8 mouse cellular contexts compared by ENCODE assay signal in the genomic region with DNA sequence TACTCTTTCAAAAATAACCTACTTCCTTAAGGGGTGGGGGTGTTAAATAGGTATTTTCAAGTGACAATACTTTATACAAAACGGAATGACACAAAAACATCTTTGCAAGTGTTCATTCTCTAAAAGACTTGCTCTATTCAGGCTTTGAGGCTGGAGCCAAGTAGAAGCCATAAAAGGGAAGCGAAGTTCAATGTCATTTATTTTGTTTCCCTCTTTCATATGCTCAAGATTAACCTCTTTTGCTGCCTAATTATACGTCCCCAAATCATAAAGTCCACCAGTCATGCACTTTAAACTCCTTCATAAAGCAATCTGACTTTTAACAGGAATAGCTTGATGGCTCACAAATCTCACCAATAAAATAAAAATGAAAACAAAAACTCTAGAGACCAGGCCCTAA. TPM values are rescaled to one million over a fixed set of nuclear protein-coding genes. Genes with fewer than 3 reads are reported as not detected.
DNase-seq lines count a peak whose midpoint lies in the region; ATAC-seq and TF ChIP-seq lines count a peak whose summit lies in the region.

No protein-coding gene starts in this region.

- H3K36me3 ChIP-seq in heart, embryonic 13.5 days: no peaks in the 10 kb centered on the region
- peaks cover 7% of the 10 kb centered on the region for H3K36me3 ChIP-seq in G1E (replicated peaks)
- no peaks in the 10 kb centered on the region for H3K36me3 ChIP-seq in hindbrain, embryonic 11.5 days (ENCODE audit: control insufficient read depth, insufficient read depth, low read length)
- no peaks in the 10 kb centered on the region for H3K36me3 ChIP-seq in midbrain, embryonic 10.5 days

- peak overlapping the region; percentile 94 for H3K4me3 ChIP-seq in heart, embryonic 13.5 days
- peak overlapping the region; percentile 85 for H3K4me3 ChIP-seq in G1E (ENCODE audit: low read depth, low read length)
- H3K4me3 ChIP-seq in hindbrain, embryonic 11.5 days (ENCODE audit: low read depth, low read length): peak overlapping the region; percentile 90
- H3K4me3 ChIP-seq in midbrain, embryonic 10.5 days: peak overlapping the region; percentile 90

- no peak for DNase-seq in heart, adult 8-10 months (ENCODE audit: low spot score)
- DNase-seq in G1E (ENCODE audit: low spot score): no peak
- no peak for DNase-seq in hindbrain, embryonic 11.5 days (ENCODE audit: low spot score)
- no peak for DNase-seq in midbrain, embryonic 10.5 days (ENCODE audit: low spot score)
- no peak for DNase-seq in embryo, embryonic 9.5 days (ENCODE audit: extremely low spot score)
- no peak for DNase-seq in ovary, adult 18-20 months (ENCODE audit: low spot score)
- no peak for DNase-seq in testis, postnatal 10 days (ENCODE audit: low spot score)

- no peaks in the 10 kb centered on the region for H3K27me3 ChIP-seq in heart, embryonic 13.5 days (replicated peaks)
- peaks cover 10% of the 10 kb centered on the region for H3K27me3 ChIP-seq in G1E (ENCODE audit: insufficient read depth, low read length)
- H3K27me3 ChIP-seq in hindbrain, embryonic 11.5 days (ENCODE audit: control insufficient read depth, insufficient read depth, low read length): no peaks in the 10 kb centered on the region
- H3K27me3 ChIP-seq in midbrain, embryonic 10.5 days (ENCODE audit: low read depth, poor library complexity, severe bottlenecking): peaks cover 10% of the 10 kb centered on the region

- peaks cover 39% of the 10 kb centered on the region for H3K4me1 ChIP-seq in heart, embryonic 13.5 days
- peaks cover 20% of the 10 kb centered on the region for H3K4me1 ChIP-seq in G1E (ENCODE audit: insufficient read depth, low read depth, low read length)
- H3K4me1 ChIP-seq in hindbrain, embryonic 11.5 days (replicated peaks; ENCODE audit: control insufficient read depth, insufficient read depth, low read length): peaks cover 2% of the 10 kb centered on the region; the same call in 1 of the 2 replicates
- peaks cover 43% of the 10 kb centered on the region for H3K4me1 ChIP-seq in midbrain, embryonic 10.5 days

- peak overlapping the region; percentile 100; the same call in 1 of the 2 replicates for H3K27ac ChIP-seq in heart, embryonic 13.5 days (replicated peaks)
- no peak overlapping the region for H3K27ac ChIP-seq in hindbrain, embryonic 11.5 days (ENCODE audit: low read depth, low read length)
- 0 out of 2 replicates have a peak overlapping the region, but pooled peaks have one; percentile 100 for H3K27ac ChIP-seq in midbrain, embryonic 10.5 days (replicated peaks)

- H3K9ac ChIP-seq in heart, embryonic 13.5 days: peak overlapping the region; percentile 100
- H3K9ac ChIP-seq in hindbrain, embryonic 11.5 days (ENCODE audit: low read depth, low read length): no peak overlapping the region

- ATAC-seq in heart, embryonic 13.5 days (ENCODE audit: extremely low read depth, insufficient number of reproducible peaks, low FRiP score, low TSS enrichment): no peak
- no peak for ATAC-seq in G1E (ENCODE audit: extremely low read depth, insufficient number of reproducible peaks, low FRiP score, poor library complexity, severe bottlenecking)
- no peak for ATAC-seq in hindbrain, embryonic 11.5 days (ENCODE audit: low FRiP score)

- H3K9me3 ChIP-seq in heart, embryonic 13.5 days: no peaks in the 10 kb centered on the region
- H3K9me3 ChIP-seq in G1E (replicated peaks): no peaks in the 10 kb centered on the region
- H3K9me3 ChIP-seq in hindbrain, embryonic 11.5 days (ENCODE audit: control insufficient read depth, low read length): no peaks in the 10 kb centered on the region
- H3K9me3 ChIP-seq in midbrain, embryonic 10.5 days (replicated peaks): no peaks in the 10 kb centered on the region

- TF ChIP-seq CTCF in G1E (IDR thresholded peaks at IDR 0.05; ENCODE audit: low read depth, low read length): no peak

- 40% methylated on average over 3 of the region's 3 CpGs for WGBS in heart, embryonic 13.5 days
- WGBS in hindbrain, embryonic 11.5 days: 33% methylated on average over 3 of the region's 3 CpGs
- whole genome bisulfite sequencing in midbrain, embryonic 10.5 days: 49% methylated on average over 3 of the region's 3 CpGs

- peak overlapping the region; percentile 88 for H3K4me2 ChIP-seq in heart, embryonic 13.5 days
- peak overlapping the region; percentile 71 for H3K4me2 ChIP-seq in hindbrain, embryonic 11.5 days (replicated peaks; ENCODE audit: low read depth, low read length)

RNA-seq across cellular contexts. Expression of gene Erbin, which starts 1.9 kb away (rescaled TPM):
- 9.3 and 10.0 TPM in 2 replicates for polyA plus RNA-seq in heart, embryonic 13.5 days (2015; fragmentation: Nextera tagmentation; extraction: Ambion mirVana)
- total RNA-seq in heart, adult 8-10 months (2022): 10 to 100 TPM; 43.2 to 48.3 (median 45.9) TPM
- 135 and 156 TPM in 2 replicates for total RNA-seq in G1E (2014; fragmentation: Nextera tagmentation)
- 123 and 142 TPM in 2 replicates for total RNA-seq in G1E (2017)
- polyA plus RNA-seq in G1E (2012): 7.9 and 9.8 TPM in 2 replicates
- polyA plus RNA-seq in hindbrain, embryonic 11.5 days (2014; fragmentation: Nextera tagmentation; extraction: Ambion mirVana): 24.2 and 34.0 TPM in 2 replicates
- polyA plus RNA-seq in midbrain, embryonic 10.5 days (2016; fragmentation: Nextera tagmentation; extraction: Ambion mirVana): 11.7 and 12.8 TPM in 2 replicates
